Mouse (Mus musculus) brain, embryonic 14.5 days (tissue): ENCODE results near the gene Glrx5.

Source experiments
- CTCF ChIP-seq: fragments of 200-500 bp; IDR thresholded peaks from 2 replicates; pipeline ENCODE4 v1.5.1; 2012; ENCODE audit warnings: inconsistent platforms, mild to moderate bottlenecking, moderate library complexity, borderline replicate concordance; ENCODE audit not compliant: insufficient read depth, insufficient read length; ENCODE audit errors: extremely low read depth
- POLR2A ChIP-seq: fragments of 200-500 bp; IDR thresholded peaks from 2 replicates; pipeline ENCODE4 v1.6.1; 2012; ENCODE audit warnings: mild to moderate bottlenecking, inconsistent platforms, borderline replicate concordance; ENCODE audit not compliant: poor library complexity, insufficient read depth, insufficient read length, severe bottlenecking; ENCODE audit errors: extremely low read depth

- TF ChIP-seq CTCF = no peak
- no peak for TF ChIP-seq POLR2A
Observed at GRCm38 (mm10) chr12:105038918-105039317, 6.4 kb downstream of the Glrx5 start.
